Mouse (Mus musculus): Measurements from ENCODE around the gene Ebf4.

Ebf4 gene

DNA sequence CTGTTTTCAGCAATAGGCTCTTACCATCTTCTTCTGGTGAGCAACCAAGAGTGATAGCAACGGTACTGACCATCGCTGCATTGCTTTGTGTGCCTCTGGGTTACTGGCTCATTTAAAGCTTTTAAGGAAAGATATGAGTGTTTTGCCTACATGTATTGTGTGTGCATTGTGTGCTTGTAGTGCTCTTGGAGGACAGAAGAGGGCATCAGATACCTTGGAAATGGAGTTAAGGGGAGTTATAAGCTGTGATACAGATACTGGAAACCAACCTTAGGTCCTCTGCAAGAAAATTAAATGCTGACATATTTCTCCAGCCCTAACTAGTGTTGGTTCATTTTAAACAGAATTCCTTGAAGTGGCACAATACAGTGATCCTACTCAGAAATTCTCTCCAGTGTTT lies 93.8 kb downstream of the Ebf4 start:
- DNase-seq, result no peak

DNA sequence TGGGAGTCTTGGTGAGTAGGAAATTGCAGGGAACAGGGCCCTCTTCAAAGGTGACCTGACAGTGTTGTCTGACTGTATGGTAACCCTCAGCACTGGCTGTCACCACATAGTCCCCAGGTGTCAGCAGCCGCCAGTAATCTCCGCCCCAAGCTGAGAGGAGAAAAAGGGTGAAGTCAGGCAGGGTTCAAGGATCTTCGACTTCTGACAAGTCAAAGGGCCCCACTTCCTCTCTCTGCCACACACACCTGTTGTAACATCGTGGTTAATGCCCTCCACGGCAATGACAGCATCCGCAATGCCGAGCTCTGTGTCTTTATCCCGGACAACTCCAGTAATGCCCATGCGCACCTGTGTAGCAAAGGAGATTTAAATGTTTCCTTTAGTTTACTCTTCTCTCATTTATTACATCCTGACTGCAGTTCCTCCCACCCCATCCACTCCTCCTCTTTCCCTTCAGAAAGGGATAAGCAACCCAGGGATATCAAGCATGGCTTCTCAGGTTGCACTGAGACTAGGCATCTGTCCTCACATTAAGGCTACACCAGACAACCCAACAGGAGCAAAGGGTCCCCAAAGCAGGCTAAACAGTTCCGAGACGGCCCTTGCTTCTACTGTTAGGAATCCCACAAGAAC lies 96.1 kb downstream of the Ebf4 start:
- no peak for DNase-seq

GRCm38 (mm10) chr2:130392836-130393235 lies 97.9 kb downstream of the Ebf4 start:
- no peak for DNase-seq

DNA sequence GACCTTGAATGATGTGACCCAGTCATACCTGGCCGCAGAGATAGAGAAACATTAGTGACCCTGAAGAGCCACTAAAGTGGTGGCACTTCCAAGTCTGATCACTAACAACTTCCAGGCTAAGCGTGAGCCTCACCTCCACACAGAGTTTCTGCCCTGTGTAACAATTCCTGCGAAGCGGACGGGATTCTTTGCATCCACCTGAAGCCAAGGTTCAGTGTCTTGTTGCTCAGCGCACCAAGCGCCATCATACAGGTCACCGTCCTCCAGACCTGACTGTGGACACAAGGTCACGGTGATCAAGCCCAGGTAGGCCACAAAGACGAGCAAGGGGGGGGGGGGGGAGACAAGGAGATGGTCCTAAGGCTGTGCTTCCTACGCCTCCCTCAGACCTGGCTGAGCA lies 100.7 kb downstream of the Ebf4 start:
- DNase-seq, result no peak

GRCm38 (mm10) chr2:130397186-130397985 lies 102.4 kb downstream of the Ebf4 start, which contains the start of gene Cpxm1:
Gene Cpxm1, minus strand, starts transcription at chr2:130397574.
- DNase-seq, result no peak

DNA sequence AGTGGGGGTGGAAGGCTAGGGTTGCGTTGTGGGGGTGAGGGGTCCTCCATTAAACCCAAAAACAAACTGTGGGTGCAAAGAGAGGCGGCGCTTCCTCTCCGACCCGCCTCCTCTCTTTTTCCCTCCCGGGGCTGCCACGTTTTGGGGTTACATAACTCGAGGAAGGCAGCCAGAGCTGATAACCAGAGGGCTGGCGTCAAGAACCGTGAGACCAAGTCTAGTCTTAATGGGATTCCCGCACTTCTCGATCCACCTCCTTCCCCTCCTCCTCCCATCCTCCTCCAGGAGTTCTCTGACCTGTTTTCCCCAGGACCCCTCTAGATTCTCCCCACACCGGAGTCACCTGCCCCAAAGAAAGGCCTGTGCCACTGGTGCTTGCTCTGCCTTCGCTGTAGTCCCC lies 103.1 kb downstream of the Ebf4 start:
- DNase-seq, result no peak

- DNase-seq, result no peak
Measured at GRCm38 (mm10) chr2:130400046-130400445, 105.1 kb downstream of the Ebf4 start.

DNA sequence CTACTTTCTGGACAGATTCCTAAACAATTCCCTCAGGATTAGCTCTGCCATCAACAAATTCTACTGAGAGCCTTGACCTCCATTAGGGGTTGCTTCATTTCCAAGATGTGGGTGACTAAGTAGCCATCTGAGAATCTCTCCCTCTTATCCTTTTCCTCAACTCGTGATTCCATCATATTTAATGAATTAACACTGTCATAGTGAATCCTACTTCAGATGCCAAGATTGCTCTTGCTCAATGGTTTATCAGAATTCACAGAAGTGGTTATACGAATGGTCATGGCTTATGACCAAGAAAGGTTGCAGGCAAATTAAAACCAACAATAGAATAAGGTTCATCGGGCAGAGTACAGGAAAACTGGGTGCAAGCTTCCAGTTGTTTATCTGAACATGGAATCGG lies 106.9 kb downstream of the Ebf4 start:
- no peak for DNase-seq

DNA sequence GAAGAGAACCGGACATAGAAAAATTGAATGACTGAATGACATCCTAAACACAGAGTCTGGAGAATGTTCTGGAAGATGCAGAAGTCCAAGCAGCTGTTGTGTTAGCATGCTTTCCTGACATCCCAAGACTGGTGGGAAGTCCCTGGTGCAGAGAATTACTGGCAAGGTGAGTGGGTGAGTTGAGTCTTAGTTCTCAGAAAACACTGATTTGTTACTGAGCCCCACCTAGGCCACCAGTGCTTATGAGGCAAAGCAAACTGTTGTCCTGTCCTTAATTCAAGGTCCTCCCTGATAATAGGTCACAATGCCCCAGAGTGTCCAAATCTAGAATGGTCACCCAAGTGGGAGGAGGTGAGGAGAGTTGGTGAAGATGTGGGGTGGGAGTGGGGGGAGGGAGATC lies 110.0 kb downstream of the Ebf4 start, which contains the start of the genes Gm28372 and 1700020A23Rik:
Gm28372 (plus strand) TSS at position 301 of the 400 bp plus-strand sequence.
1700020A23Rik (plus strand) TSS at position 321 of the 400 bp plus-strand sequence.
- DNase-seq, result no peak

DNA sequence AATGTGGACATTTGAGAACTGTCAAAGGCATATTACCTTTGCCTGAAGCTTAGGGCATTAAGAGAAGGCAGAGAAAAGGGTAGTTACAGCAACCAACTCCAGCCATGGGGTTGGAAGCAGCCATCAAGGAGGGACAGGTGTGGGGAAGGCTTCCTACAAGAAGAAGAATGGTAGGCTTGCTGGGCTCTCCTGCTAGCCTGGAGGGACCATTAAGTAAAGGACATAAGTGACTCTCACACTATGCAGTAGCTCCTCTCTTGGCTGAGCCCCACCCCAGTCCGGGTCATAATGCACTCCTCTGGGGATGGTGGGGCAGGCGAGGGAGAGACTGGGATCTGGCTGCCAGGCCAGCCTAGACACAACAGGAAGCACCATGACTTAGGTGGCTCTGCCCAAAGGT lies 111.2 kb downstream of the Ebf4 start, which contains the start of gene Tmem239:
Tmem239 (plus strand) TSS at position 301 of the 400 bp plus-strand sequence.
- no peak for DNase-seq

GRCm38 (mm10) chr2:130408194-130408593 lies 113.2 kb downstream of the Ebf4 start:
- no peak for DNase-seq

- DNase-seq, result peak; percentile 85
Measured at GRCm38 (mm10) chr2:130411558-130412495, 116.9 kb downstream of the Ebf4 start.

DNA sequence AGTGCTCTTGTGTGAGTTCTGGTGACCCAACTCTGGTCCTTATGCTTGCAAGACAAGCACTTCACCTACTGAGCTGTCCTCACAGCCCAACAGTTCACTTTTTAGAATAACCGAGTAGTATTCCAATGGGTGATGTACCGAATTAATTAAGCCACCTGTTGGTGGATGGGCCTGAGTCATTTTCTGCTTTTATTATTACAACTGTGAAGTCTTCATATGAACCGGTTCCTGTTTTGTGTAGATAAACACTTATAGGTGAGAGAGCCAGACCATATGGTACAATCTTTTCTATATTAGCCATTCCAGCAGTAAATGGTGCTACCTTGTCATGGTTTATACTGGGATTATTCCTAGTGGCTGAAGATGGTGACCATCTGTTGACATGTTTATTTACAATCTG lies 117.8 kb downstream of the Ebf4 start:
- DNase-seq, result no peak

- DNase-seq, result no peak
Measured at GRCm38 (mm10) chr2:130414094-130414856, 119.3 kb downstream of the Ebf4 start.
